Mouse (Mus musculus) embryonic facial prominence, embryonic 13.5 days (tissue): Measurements from ENCODE around the gene Itpk1. TPM values are rescaled to one million over a fixed set of nuclear protein-coding genes. Genes with fewer than 3 reads are reported as not detected.

Source experiments
- ATAC-seq: fragments of 200-750 bp; cut with Nextera tagmentation; 2 replicates; pipeline ENCODE4 v1.8.0; 2017; ENCODE audit warnings: low read depth; ENCODE audit not compliant: insufficient number of reproducible peaks, insufficient read depth, low FRiP score, low TSS enrichment
- H3K27ac ChIP-seq: fragments of 300-500 bp; sonication (generic); 2 replicates; pipeline ENCODE4 v1.5.1; 2015; ENCODE audit warnings: moderate library complexity, mild to moderate bottlenecking, inconsistent platforms
- H3K27me3 ChIP-seq: fragments of 300-500 bp; sonication (generic); 2 replicates; pipeline ENCODE4 v1.6.1; 2015; ENCODE audit warnings: mild to moderate bottlenecking, inconsistent platforms
- H3K36me3 ChIP-seq: fragments of 300-500 bp; sonication (generic); 2 replicates; pipeline ENCODE4 v1.6.1; 2015; ENCODE audit warnings: mild to moderate bottlenecking, inconsistent platforms
- H3K4me1 ChIP-seq: fragments of 300-500 bp; sonication (generic); 2 replicates; pipeline ENCODE4 v1.6.1; 2015; ENCODE audit warnings: inconsistent platforms
- H3K4me2 ChIP-seq: fragments of 300-500 bp; sonication (generic); 2 replicates; pipeline ENCODE4 v1.6.1; 2015; ENCODE audit warnings: moderate library complexity, mild to moderate bottlenecking, inconsistent platforms
- H3K4me3 ChIP-seq: fragments of 300-500 bp; sonication (generic); 2 replicates; pipeline ENCODE4 v1.5.1; 2015; ENCODE audit warnings: mild to moderate bottlenecking, inconsistent platforms
- H3K9ac ChIP-seq: fragments of 300-500 bp; sonication (generic); 2 replicates; pipeline ENCODE4 v1.6.1; 2015; ENCODE audit warnings: mild to moderate bottlenecking, inconsistent platforms
- H3K9me3 ChIP-seq: fragments of 300-500 bp; sonication (generic); 2 replicates; pipeline ENCODE4 v1.6.1; 2016; ENCODE audit warnings: inconsistent platforms
- WGBS: fragments of 180-500 bp; shearing (Covaris S2); methylation state at CpG from one replicate; pipeline ENCODE4 v1.1.7; 2015; ENCODE audit warnings: mixed read lengths; 5-methylcytosine and 5-hydroxymethylcytosine counted together
- polyA plus RNA-seq: library from polyadenylated mRNA; unstranded; fragments of >200 nt; fragmentation: Nextera tagmentation; extraction: Ambion mirVana; gene quantifications from 2 replicates; pipeline ENCODE4 v1.2.1, GENCODE M21; 2015

Gene Itpk1
- polyA plus RNA-seq: 10.4 and 10.8 TPM in 2 replicates

- no peaks in the 10 kb centered on the region for H3K36me3 ChIP-seq
- ATAC-seq: peak; percentile 84
- peak within 1 kb of the TSS; percentile 85 for H3K27ac ChIP-seq
- H3K9ac ChIP-seq: peak within 1 kb of the TSS; percentile 82
- H3K4me3 ChIP-seq: peak within 1 kb of the TSS; percentile 74
- H3K4me2 ChIP-seq: peak within 1 kb of the TSS; percentile 72
- under 1% methylated on average over 91 of the region's 105 CpGs for WGBS
- 0 out of 2 replicates have a peak, but pooled peaks cover 2% of the 10 kb centered on the region for H3K27me3 ChIP-seq
- no peaks in the 10 kb centered on the region for H3K9me3 ChIP-seq
- peaks cover 42% of the 10 kb centered on the region for H3K4me1 ChIP-seq
These were observed at the start of gene Itpk1 for GRCm38 (mm10) chr12:102704457-102705198. Itpk1 (minus strand) TSS chr12:102704930.

GRCm38 (mm10) chr12:102748256-102748655, 43.5 kb upstream of the Itpk1 start:
- WGBS: 87% methylated on average over 3 of the region's 3 CpGs

GRCm38 (mm10) chr12:102744839-102745238, 40.1 kb upstream of the Itpk1 start:
- H3K9me3 ChIP-seq: no peaks in the 10 kb centered on the region
- WGBS: 49% methylated on average over 6 of the region's 6 CpGs
- peaks cover 18% of the 10 kb centered on the region for H3K4me1 ChIP-seq
- ATAC-seq: no peak
- H3K9ac ChIP-seq: peak overlapping the region; percentile 85; the same call in 1 of the 2 replicates
- peak overlapping the region; percentile 85 for H3K4me2 ChIP-seq
- no peak overlapping the region for H3K4me3 ChIP-seq
- H3K36me3 ChIP-seq: peaks cover 20% of the 10 kb centered on the region
- no peaks in the 10 kb centered on the region for H3K27me3 ChIP-seq
- no peak overlapping the region for H3K27ac ChIP-seq

More at GRCm38 (mm10) chr12:102748256-102748655, 43.5 kb upstream of the Itpk1 start:
- ATAC-seq: no peak
- Histone ChIP-seq H3K36me3 (peaks cover 16% of the 10 kb centered on the region), H3K9me3 (no peaks in the 10 kb centered on the region), H3K4me2 (no peak overlapping the region), H3K9ac (no peak overlapping the region), H3K27me3 (no peaks in the 10 kb centered on the region), H3K27ac (no peak overlapping the region), H3K4me3 (no peak overlapping the region), H3K4me1 (peaks cover 11% of the 10 kb centered on the region)

GRCm38 (mm10) chr12:102743589-102744574, 39.2 kb upstream of the Itpk1 start, which contains the start of the genes Moap1 and Tmem251:
Moap1 (minus strand) TSS chr12:102743661.
Tmem251 (plus strand) TSS chr12:102743762.
- H3K4me3 ChIP-seq: peak within 1 kb of the TSS; percentile 78
- no peaks in the 10 kb centered on the region for H3K27me3 ChIP-seq
- peak; percentile 92 for ATAC-seq
- H3K9ac ChIP-seq: peak within 1 kb of the TSS; percentile 85
- peaks cover 18% of the 10 kb centered on the region for H3K4me1 ChIP-seq
- H3K36me3 ChIP-seq: peaks cover 15% of the 10 kb centered on the region
- peak within 1 kb of the TSS; percentile 85 for H3K4me2 ChIP-seq
- no peaks in the 10 kb centered on the region for H3K9me3 ChIP-seq
- WGBS: under 1% methylated on average over 63 of the region's 63 CpGs
- peak within 1 kb of the TSS; percentile 93 for H3K27ac ChIP-seq

- H3K4me3 ChIP-seq: peak overlapping the region; percentile 78
- whole genome bisulfite sequencing: under 1% methylated on average over 33 of the region's 33 CpGs
- no peaks in the 10 kb centered on the region for H3K9me3 ChIP-seq
- peaks cover 18% of the 10 kb centered on the region for H3K4me1 ChIP-seq
- peak overlapping the region; percentile 85 for H3K4me2 ChIP-seq
- H3K36me3 ChIP-seq: peaks cover 10% of the 10 kb centered on the region
- peak overlapping the region; percentile 93 for H3K27ac ChIP-seq
- H3K27me3 ChIP-seq: no peaks in the 10 kb centered on the region
- 0 out of 2 replicates have a peak, but pooled peaks have one; percentile 28 for ATAC-seq
- H3K9ac ChIP-seq: peak overlapping the region; percentile 85
These were observed 38.4 kb upstream of the Itpk1 start for GRCm38 (mm10) chr12:102743036-102743588.

GRCm38 (mm10) chr12:102742056-102742455, 37.3 kb upstream of the Itpk1 start:
- no peak for ATAC-seq
- Histone ChIP-seq H3K9me3 (no peaks in the 10 kb centered on the region), H3K9ac (peak overlapping the region; percentile 85; the same call in 1 of the 2 replicates), H3K4me2 (peak overlapping the region; percentile 85; the same call in 1 of the 2 replicates), H3K4me3 (no peak overlapping the region), H3K4me1 (peaks cover 18% of the 10 kb centered on the region), H3K27me3 (no peaks in the 10 kb centered on the region), H3K36me3 (peaks cover 7% of the 10 kb centered on the region; the same call in 1 of the 2 replicates), H3K27ac (no peak overlapping the region)
- WGBS: 86% methylated on average over 7 of the region's 7 CpGs

- Histone ChIP-seq H3K27me3 (no peaks in the 10 kb centered on the region), H3K4me2 (no peak overlapping the region), H3K4me1 (peaks cover 18% of the 10 kb centered on the region), H3K4me3 (no peak overlapping the region), H3K36me3 (0 out of 2 replicates have a peak, but pooled peaks cover 4% of the 10 kb centered on the region), H3K9ac (no peak overlapping the region), H3K9me3 (no peaks in the 10 kb centered on the region), H3K27ac (no peak overlapping the region)
- no peak for ATAC-seq
- WGBS: 65% methylated on average over 3 of the region's 3 CpGs
These were observed 35.6 kb upstream of the Itpk1 start for GRCm38 (mm10) chr12:102740285-102740684.

- Histone ChIP-seq H3K36me3 (0 out of 2 replicates have a peak, but pooled peaks cover 4% of the 10 kb centered on the region), H3K9ac (no peak overlapping the region), H3K4me3 (no peak overlapping the region), H3K9me3 (no peaks in the 10 kb centered on the region), H3K27me3 (no peaks in the 10 kb centered on the region), H3K4me2 (no peak overlapping the region), H3K4me1 (peaks cover 9% of the 10 kb centered on the region), H3K27ac (no peak overlapping the region)
- no peak for ATAC-seq
- 80% methylated on average over 5 of the region's 5 CpGs for WGBS
These were observed 34.4 kb upstream of the Itpk1 start for GRCm38 (mm10) chr12:102739096-102739495.

GRCm38 (mm10) chr12:102733381-102733780, 28.7 kb upstream of the Itpk1 start:
- WGBS: 13% methylated on average over 4 of the region's 5 CpGs
- Histone ChIP-seq H3K9ac (no peak overlapping the region), H3K4me2 (no peak overlapping the region), H3K36me3 (no peaks in the 10 kb centered on the region), H3K4me1 (peaks cover 19% of the 10 kb centered on the region), H3K4me3 (no peak overlapping the region), H3K27me3 (no peaks in the 10 kb centered on the region), H3K27ac (no peak overlapping the region), H3K9me3 (no peaks in the 10 kb centered on the region)
- ATAC-seq: no peak

GRCm38 (mm10) chr12:102730798-102731619, 26.3 kb upstream of the Itpk1 start:
- H3K27ac ChIP-seq: peak overlapping the region; percentile 76
- peak overlapping the region; percentile 18 for H3K4me3 ChIP-seq
- H3K4me1 ChIP-seq: peaks cover 20% of the 10 kb centered on the region
- H3K9me3 ChIP-seq: no peaks in the 10 kb centered on the region
- peak; percentile 29; the same call in 1 of the 2 replicates for ATAC-seq
- 41% methylated on average over 16 of the region's 16 CpGs for WGBS
- H3K9ac ChIP-seq: no peak overlapping the region
- H3K4me2 ChIP-seq: peak overlapping the region; percentile 53
- no peaks in the 10 kb centered on the region for H3K36me3 ChIP-seq
- H3K27me3 ChIP-seq: no peaks in the 10 kb centered on the region
